Mouse (Mus musculus) large intestine, adult 2 months (tissue): Measurements from ENCODE around the gene Gm21586. TPM values are rescaled to one million over a fixed set of nuclear protein-coding genes. Genes with fewer than 3 reads are reported as not detected.
"Not testable (repeated sequence)": the region's sequence is repeated elsewhere in the genome, so short reads cannot be mapped to it uniquely, and the experiment has no call there.

Experiments
- DNase-seq: peaks from one replicate; pipeline ENCODE4 v3.0.0-alpha.2; 2012; ENCODE audit warnings: low read depth, low spot score
- WGBS: fragments of 180-500 bp; shearing (Covaris S2); methylation state at CpG from one replicate; pipeline ENCODE4 v1.1.7; 2018; 5-methylcytosine and 5-hydroxymethylcytosine counted together
- polyA plus RNA-seq: library from polyadenylated mRNA; depleted of rRNA; stranded (reverse); fragments of >200 nt; gene quantifications from 2 replicates; pipeline ENCODE4 v1.2.3, GENCODE M21; 2012; rRNA removed

Gm21586 gene
- polyA plus RNA-seq = not detected in 2 replicates

GRCm38 (mm10) chr4:42439078-42439477 is at the start of gene Gm21586:
Gm21586 (plus strand) TSS chr4:42439378.
- not testable (repeated sequence) for DNase-seq
- WGBS = no CpG with 5 or more reads among the region's 18 CpGs

GRCm38 (mm10) chr4:42466452-42466851 is 27.3 kb downstream of the Gm21586 start, which contains the start of gene Gm2163:
Gm2163 (plus strand) TSS chr4:42466752.
- not testable (repeated sequence) for DNase-seq
- WGBS = no CpG with 5 or more reads among the region's 5 CpGs

Other genes with a start within 250 kb of the Gm21586 start
- not detected in 2 replicates for gene Gm10600, start 198.7 kb upstream of the Gm21586 start, polyA plus RNA-seq
- 0.51 TPM in 1 of 2 replicates, not detected in the other for gene Ccl21b, start 183.6 kb upstream of the Gm21586 start, polyA plus RNA-seq
- gene Gm21953, start 145.1 kb upstream of the Gm21586 start, polyA plus RNA-seq = not detected in 2 replicates
- 0.05 TPM in 2 replicates for gene Fam205a3, start 121.0 kb upstream of the Gm21586 start, polyA plus RNA-seq
- 0.05 TPM in 2 replicates for gene Gm2163, start 27.4 kb downstream of the Gm21586 start, polyA plus RNA-seq
- 0.05 TPM in 2 replicates for gene Fam205a2, start 88.8 kb downstream of the Gm21586 start, polyA plus RNA-seq
- 0.51 TPM in 1 of 2 replicates, not detected in the other for gene Gm10591, start 172.8 kb downstream of the Gm21586 start, polyA plus RNA-seq
- 3.0 and 4.8 TPM in 2 replicates for gene Gm2564, start 190.3 kb downstream of the Gm21586 start, polyA plus RNA-seq
- not detected in 2 replicates for gene Ccl27b, start 215.9 kb downstream of the Gm21586 start, polyA plus RNA-seq
- not detected in 2 replicates for gene Il11ra2, start 222.5 kb downstream of the Gm21586 start, polyA plus RNA-seq